Mouse (Mus musculus) CH12.LX (cell line): ENCODE results near the gene Ppp1cb. TPM values are rescaled to one million over a fixed set of nuclear protein-coding genes. Genes with fewer than 3 reads are reported as not detected.

Source experiments
- DNase-seq: peaks from one replicate; pipeline ENCODE4 v3.0.0-alpha.2; 2013; ENCODE audit errors: extremely low read depth
- H3K27ac ChIP-seq: 2 replicates; pipeline ENCODE4 v1.5.1; 2012; ENCODE audit warnings: low read depth, mild to moderate bottlenecking, control low read depth, moderate library complexity; ENCODE audit not compliant: insufficient read depth
- H3K27me3 ChIP-seq: replicated peaks from 2 replicates; pipeline ENCODE3; 2012; ENCODE audit warnings: inconsistent platforms
- H3K36me3 ChIP-seq, 2 experiments: replicated peaks in 1 of 2; 2 replicates each; pipeline versions ENCODE3 to v1.6.1; 2012; ENCODE audit warnings: inconsistent platforms in 1 of 2, low read length in 1 of 2, mild to moderate bottlenecking in 1 of 2, mixed read lengths in 1 of 2, moderate library complexity in 1 of 2; ENCODE audit not compliant: control insufficient read depth in 1 of 2, insufficient read depth in 1 of 2
- H3K4me1 ChIP-seq, 2 experiments: 2 replicates each; pipeline ENCODE4 v1.6.1; 2012; ENCODE audit warnings: inconsistent platforms in 1 of 2, moderate library complexity in 1 of 2; ENCODE audit not compliant: insufficient read depth in 2 of 2, control insufficient read depth in 1 of 2
- H3K4me2 ChIP-seq: 2 replicates; pipeline ENCODE4 v1.6.1; 2012; ENCODE audit warnings: low read depth, mild to moderate bottlenecking, control low read depth; ENCODE audit not compliant: poor library complexity, insufficient read depth, severe bottlenecking
- H3K4me3 ChIP-seq, 3 experiments: fragments of 150-350 bp in 1 of 3; sonication (generic) in 1 of 3; replicated peaks in 1 of 3; 2 replicates each; pipeline versions ENCODE3 to v1.5.1; 2011 to 2012; ENCODE audit warnings: low read depth in 2 of 3, low read length in 2 of 3, mild to moderate bottlenecking in 2 of 3, moderate library complexity in 2 of 3, control low read depth in 1 of 3, improper control_type of control experiment in 1 of 3, inconsistent platforms in 1 of 3, mixed read lengths in 1 of 3; ENCODE audit not compliant: poor library complexity in 1 of 3
- H3K79me2 ChIP-seq: replicated peaks from 2 replicates; pipeline ENCODE4 v1.6.1; 2012; ENCODE audit warnings: mild to moderate bottlenecking, moderate library complexity; ENCODE audit not compliant: control insufficient read depth, poor library complexity, insufficient read depth, severe bottlenecking; ENCODE audit errors: extremely low read depth
- H3K9ac ChIP-seq: 2 replicates; pipeline ENCODE4 v1.6.1; 2012; ENCODE audit warnings: low read depth, mild to moderate bottlenecking, control low read depth, moderate library complexity; ENCODE audit not compliant: insufficient read depth
- H3K9me3 ChIP-seq: replicated peaks from 2 replicates; pipeline ENCODE3; 2012; ENCODE audit warnings: low read length, inconsistent platforms, mixed read lengths
- CHD2 ChIP-seq: IDR thresholded peaks from 2 replicates; pipeline ENCODE4 v1.6.1; 2011; ENCODE audit warnings: low read length, improper control_type of control experiment
- CTCF ChIP-seq, 2 experiments: IDR thresholded peaks in 1 of 2; conservative IDR thresholded peaks in 1 of 2; 2 replicates each; pipeline ENCODE4 v1.5.1; 2011 to 2012; ENCODE audit warnings: low read depth in 2 of 2, low read length in 2 of 2, improper control_type of control experiment in 1 of 2, inconsistent platforms in 1 of 2, mild to moderate bottlenecking in 1 of 2, moderate library complexity in 1 of 2
- EP300 ChIP-seq: IDR thresholded peaks from 2 replicates; pipeline ENCODE4 v1.6.1; 2011; ENCODE audit warnings: low read length, improper control_type of control experiment
- GABPA ChIP-seq: IDR thresholded peaks from 2 replicates; pipeline ENCODE4 v1.6.1; 2012; ENCODE audit warnings: low read depth, low read length, improper control_type of control experiment, inconsistent platforms; ENCODE audit not compliant: insufficient replicate concordance
- JUN ChIP-seq: IDR thresholded peaks from 2 replicates; pipeline ENCODE4 v1.6.1; 2011; ENCODE audit warnings: low read depth, mild to moderate bottlenecking, low read length, improper control_type of control experiment, moderate library complexity; ENCODE audit not compliant: insufficient read depth
- JUND ChIP-seq: conservative IDR thresholded peaks from 2 replicates; pipeline ENCODE4 v1.6.1; 2011; ENCODE audit warnings: low read depth, low read length, improper control_type of control experiment
- MEF2A ChIP-seq: IDR thresholded peaks from 2 replicates; pipeline ENCODE4 v1.6.1; 2014; ENCODE audit warnings: low read depth, mild to moderate bottlenecking, inconsistent platforms, low read length, improper control_type of control experiment, borderline replicate concordance
- MYC ChIP-seq: IDR thresholded peaks from 2 replicates; pipeline ENCODE4 v1.6.1; 2011; ENCODE audit warnings: low read depth, mild to moderate bottlenecking, improper control_type of control experiment, low read length
- NELFE ChIP-seq: IDR thresholded peaks from 2 replicates; pipeline ENCODE4 v1.6.1; 2011; ENCODE audit warnings: low read depth, low read length, improper control_type of control experiment
- NRF1 ChIP-seq: IDR thresholded peaks from 2 replicates; pipeline ENCODE4 v1.6.1; 2014; ENCODE audit warnings: low read depth, mild to moderate bottlenecking, inconsistent platforms, low read length, improper control_type of control experiment, moderate library complexity
- TCF12 ChIP-seq: IDR thresholded peaks from 2 replicates; pipeline ENCODE4 v1.6.1; 2014; ENCODE audit warnings: low read depth, mild to moderate bottlenecking, inconsistent platforms, low read length, improper control_type of control experiment
- dilution Hi-C: fragments of 300-500 bp; cut with MboI; formaldehyde crosslinking; loops from 2 replicates; pipeline ENCODE4 v1.14.3; 2020; ENCODE audit warnings: low sequenced_read_pairs; ENCODE audit not compliant: extremely low pct_unique_long_range_greater_than_20kb, extremely low pct_ligation_motif_present
- in situ Hi-C: fragments of 300-500 bp; cut with MboI; formaldehyde crosslinking; loops from 3 replicates; pipeline ENCODE4 v1.14.3; 2019; ENCODE audit warnings: low sequenced_read_pairs, low pct_ligation_motif_present, low pct_unique_long_range_greater_than_20kb, mixed read lengths
- polyA plus RNA-seq: library from polyadenylated mRNA; unstranded; fragments of >175 nt; gene quantifications from 2 replicates; pipeline ENCODE4 v1.2.1, GENCODE M21; 2012; ENCODE audit warnings: low read depth; ENCODE audit not compliant: insufficient read length
- total RNA-seq, 2 experiments: library from RNA; depleted of rRNA; stranded (reverse); fragments of 300-350 nt in 1 of 2; fragments of >200 nt in 1 of 2; gene quantifications; 2 replicates each; pipeline ENCODE4 v1.2.3; 2012 to 2014

The Ppp1cb gene
- total and polyA plus RNA-seq, 3 experiments: 45.3 to 194 (median 116) TPM

GRCm38 (mm10) chr5:32564697-32565096 lies 106.1 kb downstream of the Ppp1cb start:
- no peak overlapping the region for H3K4me3 ChIP-seq
- in situ Hi-C loops: no loop called here
- H3K79me2 ChIP-seq: no peaks in the 10 kb centered on the region
- H3K9me3 ChIP-seq: no peaks in the 10 kb centered on the region
- H3K4me1 ChIP-seq: peaks cover 0 to 5% of the 10 kb centered on the region in 2 experiments; a peak in 2 of 4 replicates
- no peak overlapping the region for H3K4me2 ChIP-seq
- H3K9ac ChIP-seq: no peak overlapping the region
- no peak for TF ChIP-seq CTCF (conservative IDR thresholded peaks at IDR 0.05 in 1 of 2, IDR thresholded peaks at IDR 0.05 in 1 of 2; ENCODE audit: low read depth in 2 of 2, low read length in 2 of 2)
- TF ChIP-seq MEF2A: no peak
- TF ChIP-seq JUN: no peak
- no peak for TF ChIP-seq EP300
- TF ChIP-seq JUND: no peak
- no peak for TF ChIP-seq CHD2
- no peak for TF ChIP-seq NRF1
- no peak for TF ChIP-seq MYC
- TF ChIP-seq TCF12: no peak
- TF ChIP-seq NELFE: no peak
- TF ChIP-seq GABPA: no peak
- dilution Hi-C loops: no loop called here
- no peaks in the 10 kb centered on the region for H3K36me3 ChIP-seq
- DNase-seq: no peak
- H3K27me3 ChIP-seq: no peaks in the 10 kb centered on the region
- H3K27ac ChIP-seq: no peak overlapping the region

Other genes starting within 250 kb of the Ppp1cb start
- 0.42 and 0.51 TPM in 2 replicates for gene Plb1, start 226.1 kb upstream of the Ppp1cb start, total RNA-seq (2012; rRNA removed)
- 0.66 and 0.85 TPM in 2 replicates for gene Plb1, start 226.1 kb upstream of the Ppp1cb start, total RNA-seq (2014; rRNA removed)
- 1.4 and 2.3 TPM in 2 replicates for gene Plb1, start 226.1 kb upstream of the Ppp1cb start, polyA plus RNA-seq
- gene Yes1, start 152.3 kb downstream of the Ppp1cb start, total RNA-seq (2012; rRNA removed): 2.2 and 2.6 TPM in 2 replicates
- 4.1 and 4.8 TPM in 2 replicates for gene Yes1, start 152.3 kb downstream of the Ppp1cb start, total RNA-seq (2014; rRNA removed)
- gene Yes1, start 152.3 kb downstream of the Ppp1cb start, polyA plus RNA-seq: 2.0 and 2.4 TPM in 2 replicates